Mouse (Mus musculus) cerebellum, adult 2 months (tissue): ENCODE measurements around the gene Nans.

Source experiments
- CTCF ChIP-seq: fragments of 200-500 bp; IDR thresholded peaks from 2 replicates; pipeline ENCODE4 v1.5.1; 2011; ENCODE audit warnings: low read depth, mild to moderate bottlenecking, control low read depth, low read length, moderate library complexity, borderline replicate concordance; ENCODE audit not compliant: insufficient read depth
- POLR2A ChIP-seq: fragments of 200-500 bp; IDR thresholded peaks from 2 replicates; pipeline ENCODE4 v1.6.1; 2011; ENCODE audit warnings: low read length, control low read depth, borderline replicate concordance; ENCODE audit not compliant: insufficient read depth

DNA sequence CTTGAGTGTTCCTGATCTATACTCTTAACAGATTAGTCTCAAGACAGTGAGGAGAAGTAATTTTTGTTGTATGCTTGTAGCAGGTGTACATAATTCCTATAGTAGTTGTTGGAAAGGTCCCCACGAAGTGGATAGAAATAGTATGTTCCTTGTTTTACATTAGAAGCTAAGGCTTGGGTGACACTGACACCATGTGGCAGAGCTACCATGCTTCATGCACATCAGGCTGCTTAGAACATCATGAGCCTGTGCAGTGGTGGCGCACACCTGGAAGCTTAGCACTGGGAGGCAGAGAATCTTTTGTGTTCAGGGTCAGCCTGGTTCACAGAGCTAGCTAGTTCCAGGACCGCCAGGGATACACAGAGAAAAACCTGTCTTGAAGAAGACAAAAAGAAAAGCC is 23.3 kb upstream of the Nans start:
- TF ChIP-seq CTCF (peak; percentile 24; the same call in 1 of the 2 replicates), POLR2A (no peak)
